Mouse (Mus musculus) olfactory bulb, adult 2 months (tissue): ENCODE data around the gene Pdzrn3. TPM values are rescaled to one million over a fixed set of nuclear protein-coding genes. Genes with fewer than 3 reads are reported as not detected.

Experiments
- H3K27ac ChIP-seq: fragments of 200-500 bp; 2 replicates; pipeline ENCODE4 v1.5.1; 2012; ENCODE audit warnings: low read depth, low read length; ENCODE audit not compliant: insufficient read depth
- H3K4me1 ChIP-seq: fragments of 200-500 bp; 2 replicates; pipeline ENCODE4 v1.6.1; 2012; ENCODE audit warnings: low read length; ENCODE audit not compliant: control insufficient read depth, insufficient read depth
- H3K4me3 ChIP-seq: fragments of 200-500 bp; 2 replicates; pipeline ENCODE4 v1.5.1; 2012; ENCODE audit warnings: mild to moderate bottlenecking, low read depth, low read length, moderate library complexity; ENCODE audit not compliant: insufficient read depth
- CTCF ChIP-seq: fragments of 200-500 bp; IDR thresholded peaks from 2 replicates; pipeline ENCODE4 v1.5.1; 2012; ENCODE audit warnings: low read depth, mild to moderate bottlenecking, low read length, moderate library complexity; ENCODE audit not compliant: insufficient read depth
- POLR2A ChIP-seq: fragments of 200-500 bp; IDR thresholded peaks from 2 replicates; pipeline ENCODE4 v1.6.1; 2012; ENCODE audit warnings: mild to moderate bottlenecking, low read depth, low read length, moderate library complexity; ENCODE audit not compliant: insufficient read depth
- WGBS: fragments of 180-500 bp; shearing (Covaris S2); methylation state at CpG from one replicate; pipeline ENCODE4 v1.1.7; 2018; 5-methylcytosine and 5-hydroxymethylcytosine counted together
- polyA plus RNA-seq: library from polyadenylated mRNA; stranded (reverse); fragments of >200 nt; gene quantifications from 2 replicates; pipeline ENCODE4 v1.2.4, GENCODE M21; 2012; ENCODE audit warnings: low replicate concordance; ENCODE audit not compliant: missing spikeins, insufficient read depth, insufficient read length

The Pdzrn3 gene
- polyA plus RNA-seq, 1 experiment: not detected

DNA sequence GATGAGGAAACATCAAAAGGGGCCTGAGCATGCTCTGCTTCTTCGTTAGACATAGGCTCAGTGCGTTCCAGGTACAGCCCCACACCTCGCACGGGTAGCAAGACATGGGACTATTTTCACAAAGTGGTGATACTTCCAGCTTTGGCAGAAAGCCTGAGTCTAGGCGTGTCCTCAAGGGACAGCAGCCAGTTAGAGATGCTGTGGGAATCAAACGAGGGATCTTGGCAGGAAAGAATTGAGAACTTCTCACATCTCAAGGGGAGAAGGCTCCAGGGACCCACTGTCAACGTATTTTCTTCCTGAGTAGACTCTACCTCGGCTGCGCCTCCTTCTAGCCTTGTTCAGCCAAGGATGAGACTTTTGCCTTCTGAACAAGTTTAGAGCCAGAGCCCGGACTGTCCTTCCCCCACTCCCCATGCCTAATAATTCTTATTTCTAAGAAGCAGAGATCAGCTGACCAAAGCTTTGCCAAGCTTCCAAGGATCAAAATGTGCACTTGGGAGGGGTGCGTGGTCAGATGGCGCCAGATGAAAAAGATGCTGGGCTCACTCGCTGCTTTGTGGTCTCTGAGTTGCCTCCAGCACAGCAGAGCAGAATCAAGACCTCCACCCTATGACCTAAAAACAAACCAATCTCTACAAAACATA is 99.3 kb downstream of the Pdzrn3 start:
- Histone ChIP-seq H3K4me3 (no peak overlapping the region), H3K27ac (no peak overlapping the region), H3K4me1 (peaks cover 5% of the 10 kb centered on the region)
- WGBS: 63% methylated on average over 13 of the region's 13 CpGs
- TF ChIP-seq CTCF (no peak), POLR2A (no peak)

DNA sequence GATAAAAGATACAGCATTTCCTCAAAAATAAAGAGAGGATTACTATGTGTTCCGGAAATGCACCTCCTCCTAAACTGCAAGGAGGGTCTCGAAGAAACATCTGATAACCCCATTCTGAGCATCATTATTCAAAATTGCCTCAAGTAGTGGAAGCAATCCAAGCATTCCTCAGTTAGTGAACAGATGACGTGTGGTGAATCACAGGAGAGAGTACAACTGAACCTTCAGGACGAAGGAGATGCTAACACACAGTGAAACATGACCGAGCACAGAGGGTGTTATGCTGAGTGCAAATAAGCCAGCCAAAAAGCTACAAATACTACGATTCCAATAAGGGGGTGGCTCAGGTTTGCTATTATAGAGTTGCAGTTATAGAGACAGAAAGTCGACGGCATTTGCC is 101.4 kb downstream of the Pdzrn3 start:
- Histone ChIP-seq H3K4me1 (peaks cover 5% of the 10 kb centered on the region), H3K27ac (no peak overlapping the region), H3K4me3 (no peak overlapping the region)
- WGBS: 84% methylated on average over 8 of the region's 8 CpGs
- TF ChIP-seq POLR2A (no peak), CTCF (no peak)

- Histone ChIP-seq H3K27ac (no peak overlapping the region), H3K4me3 (no peak overlapping the region), H3K4me1 (peaks cover 2% of the 10 kb centered on the region)
- WGBS: 95% methylated on average over 3 of the region's 3 CpGs
- TF ChIP-seq POLR2A (no peak), CTCF (no peak)
Measured at GRCm38 (mm10) chr6:101275806-101276205, 101.9 kb downstream of the Pdzrn3 start.

DNA sequence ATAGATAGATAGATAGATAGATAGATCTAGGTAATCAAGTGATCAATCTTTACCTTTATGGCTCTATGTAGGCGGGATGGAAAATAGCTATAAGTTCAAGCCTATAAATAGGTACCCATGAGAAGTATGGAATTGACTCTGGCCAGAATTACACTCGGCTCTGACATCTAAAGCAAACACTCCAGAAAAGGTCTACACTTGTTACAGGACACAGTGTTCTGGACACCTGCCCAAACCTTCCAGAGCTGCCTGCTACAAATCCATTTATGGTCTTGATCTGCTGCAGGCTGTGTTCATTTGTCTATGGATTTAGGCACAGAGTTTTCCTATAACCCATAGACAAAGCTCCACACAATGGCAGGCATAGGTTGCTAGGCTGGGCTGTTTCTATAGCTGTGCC is 102.9 kb downstream of the Pdzrn3 start:
- WGBS: 96% methylated on average over 2 of the region's 2 CpGs
- Histone ChIP-seq H3K4me1 (no peaks in the 10 kb centered on the region; the same call in 1 of the 2 replicates), H3K27ac (no peak overlapping the region), H3K4me3 (no peak overlapping the region)
- TF ChIP-seq CTCF (no peak), POLR2A (no peak)

DNA sequence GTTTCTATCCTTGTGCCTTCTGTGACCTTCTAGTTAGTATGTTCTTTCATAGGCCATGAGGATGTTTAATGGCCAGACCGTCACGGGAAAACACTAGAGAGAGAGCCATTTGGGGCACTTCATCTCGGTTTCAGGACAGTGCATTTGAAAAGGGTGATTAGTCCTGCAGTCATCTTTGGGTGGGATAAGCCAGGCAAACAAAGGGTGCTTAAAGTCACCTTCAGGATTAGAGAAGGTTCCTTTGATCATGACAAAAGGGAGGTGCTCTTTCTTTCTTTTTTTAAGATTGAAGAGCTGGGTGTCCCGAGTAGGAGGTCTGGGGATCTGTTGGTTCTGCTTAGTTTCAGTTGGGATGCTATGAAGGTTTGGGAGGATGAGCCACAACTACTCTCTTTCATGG is 105.4 kb downstream of the Pdzrn3 start:
- TF ChIP-seq POLR2A: no peak
- TF ChIP-seq CTCF: no peak
- no peak overlapping the region for H3K4me3 ChIP-seq
- WGBS: 83% methylated on average over 4 of the region's 4 CpGs
- H3K4me1 ChIP-seq: no peaks in the 10 kb centered on the region
- no peak overlapping the region for H3K27ac ChIP-seq

- Histone ChIP-seq H3K4me3 (no peak overlapping the region), H3K4me1 (no peaks in the 10 kb centered on the region), H3K27ac (no peak overlapping the region)
- TF ChIP-seq POLR2A (no peak), CTCF (no peak)
- 79% methylated on average over 15 of the region's 15 CpGs for WGBS
Measured at GRCm38 (mm10) chr6:101271378-101272135, 106.1 kb downstream of the Pdzrn3 start.

DNA sequence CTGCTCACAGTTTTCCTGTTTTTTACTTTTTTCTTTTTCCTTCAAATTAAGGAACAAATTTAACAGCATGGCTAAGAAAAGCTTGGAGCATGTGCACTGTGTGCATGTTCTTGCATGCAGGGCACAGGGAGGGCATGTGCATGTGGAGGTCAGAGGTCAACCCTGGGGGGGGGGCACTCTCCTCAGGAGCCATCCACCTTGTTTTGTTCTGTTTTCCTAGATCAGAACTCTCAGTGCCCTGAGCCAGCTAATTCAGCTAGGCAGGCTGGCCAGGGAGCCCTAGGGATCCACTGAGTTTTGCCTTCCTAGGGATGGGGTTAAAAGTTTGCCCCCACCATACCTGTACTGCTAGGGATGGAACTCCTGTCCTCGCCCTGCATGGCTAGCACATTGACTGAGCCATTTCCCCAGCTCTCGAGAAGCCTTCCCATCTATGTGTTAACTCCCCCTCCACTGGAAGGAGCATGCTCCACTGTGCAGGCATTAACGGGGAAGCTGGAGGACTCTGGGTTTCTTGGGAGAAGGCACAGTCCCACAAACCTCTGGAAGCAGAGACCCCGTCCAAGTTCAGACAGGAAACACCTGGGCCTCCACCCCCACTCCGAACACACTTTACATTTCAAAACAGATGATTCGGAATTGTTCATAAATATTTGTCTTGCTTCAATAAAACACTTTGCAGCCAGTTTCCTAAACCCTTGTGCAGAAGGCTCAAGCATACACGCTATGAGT is 107.4 kb downstream of the Pdzrn3 start:
- Histone ChIP-seq H3K4me3 (no peak overlapping the region), H3K27ac (no peak overlapping the region), H3K4me1 (no peaks in the 10 kb centered on the region)
- WGBS: 86% methylated on average over 7 of the region's 7 CpGs
- TF ChIP-seq CTCF: no peak
- no peak for TF ChIP-seq POLR2A

- no peak overlapping the region for H3K27ac ChIP-seq
- WGBS: 74% methylated on average over 10 of the region's 10 CpGs
Measured at GRCm38 (mm10) chr6:101269335-101270094, 108.2 kb downstream of the Pdzrn3 start.

More at GRCm38 (mm10) chr6:101269335-101270094, 108.2 kb downstream of the Pdzrn3 start:
- Histone ChIP-seq H3K4me1 (no peaks in the 10 kb centered on the region), H3K4me3 (no peak overlapping the region)
- TF ChIP-seq POLR2A (no peak), CTCF (no peak)
